Mouse (Mus musculus) cortical plate, adult 2 months (tissue): ENCODE data around the gene Thrb.

ENCODE experiments used
- CTCF ChIP-seq: fragments of 200-500 bp; IDR thresholded peaks from 2 replicates; pipeline ENCODE4 v1.5.1; 2011; ENCODE audit warnings: mild to moderate bottlenecking, control low read depth, low read length; ENCODE audit not compliant: insufficient read depth; ENCODE audit errors: extremely low read depth
- POLR2A ChIP-seq: fragments of 200-500 bp; IDR thresholded peaks from 2 replicates; pipeline ENCODE4 v1.6.1; 2011; ENCODE audit warnings: mild to moderate bottlenecking, low read length, control low read depth; ENCODE audit not compliant: insufficient read depth; ENCODE audit errors: extremely low read depth

GRCm38 (mm10) chr14:17885320-17885719 is 225.3 kb downstream of the Thrb start:
- TF ChIP-seq POLR2A = no peak
- no peak for TF ChIP-seq CTCF
